Mouse (Mus musculus) kidney, embryonic 14.5 days (tissue): Measurements from ENCODE around the gene Ace2. TPM values are rescaled to one million over a fixed set of nuclear protein-coding genes. Genes with fewer than 3 reads are reported as not detected.

Experiments
- ATAC-seq: fragments of 200-750 bp; cut with Nextera tagmentation; 2 replicates; pipeline ENCODE4 v1.8.0; 2017; ENCODE audit warnings: moderate number of reproducible peaks, mild to moderate bottlenecking, moderate TSS enrichment, moderate library complexity; ENCODE audit not compliant: low FRiP score, low TSS enrichment
- H3K27ac ChIP-seq: fragments of 300-500 bp; sonication (generic); 2 replicates; pipeline ENCODE4 v1.5.1; 2014; ENCODE audit warnings: low read depth, mild to moderate bottlenecking, low read length, moderate library complexity, mixed read lengths
- H3K27me3 ChIP-seq: fragments of 300-500 bp; sonication (generic); 2 replicates; pipeline ENCODE4 v1.6.1; 2014; ENCODE audit warnings: mild to moderate bottlenecking, low read length; ENCODE audit not compliant: control insufficient read depth, insufficient read depth
- H3K36me3 ChIP-seq: fragments of 300-500 bp; sonication (generic); 2 replicates; pipeline ENCODE4 v1.6.1; 2014; ENCODE audit warnings: low read length, mixed read lengths; ENCODE audit not compliant: control insufficient read depth, insufficient read depth
- H3K4me1 ChIP-seq: fragments of 300-500 bp; sonication (generic); 2 replicates; pipeline ENCODE4 v1.6.1; 2014; ENCODE audit warnings: low read length, mixed read lengths; ENCODE audit not compliant: control insufficient read depth, insufficient read depth
- H3K4me2 ChIP-seq: fragments of 300-500 bp; sonication (generic); replicated peaks from 2 replicates; pipeline ENCODE4 v1.6.1; 2014; ENCODE audit warnings: low read depth, mild to moderate bottlenecking, low read length
- H3K4me3 ChIP-seq: fragments of 300-500 bp; sonication (generic); 2 replicates; pipeline ENCODE4 v1.5.1; 2014; ENCODE audit warnings: mild to moderate bottlenecking, low read length
- H3K9ac ChIP-seq: fragments of 300-500 bp; sonication (generic); 2 replicates; pipeline ENCODE4 v1.6.1; 2014; ENCODE audit warnings: low read depth, mild to moderate bottlenecking, low read length, moderate library complexity
- H3K9me3 ChIP-seq: fragments of 300-500 bp; sonication (generic); 2 replicates; pipeline ENCODE4 v1.6.1; 2016; ENCODE audit warnings: low read length; ENCODE audit not compliant: control insufficient read depth
- WGBS: fragments of 180-500 bp; shearing (Covaris S2); extraction: QIAGEN DNeasy Blood & Tissue Kit; methylation state at CpG from one replicate; pipeline ENCODE4 v1.1.7; 2014; 5-methylcytosine and 5-hydroxymethylcytosine counted together
- polyA plus RNA-seq: library from polyadenylated mRNA; unstranded; fragments of >200 nt; fragmentation: Nextera tagmentation; extraction: Ambion mirVana; gene quantifications from 2 replicates; pipeline ENCODE4 v1.2.1, GENCODE M21; 2014

The Ace2 gene
- polyA plus RNA-seq, 1 experiment from 2014 or later = 53.1 TPM

GRCm38 (mm10) chrX:164171034-164171433 is 31.9 kb downstream of the Ace2 start:
- Histone ChIP-seq H3K4me3 (no peak overlapping the region), H3K4me1 (no peaks in the 10 kb centered on the region), H3K4me2 (no peak overlapping the region), H3K9ac (no peak overlapping the region), H3K36me3 (no peaks in the 10 kb centered on the region), H3K27ac (no peak overlapping the region), H3K9me3 (no peaks in the 10 kb centered on the region), H3K27me3 (no peaks in the 10 kb centered on the region)
- 77% methylated on average over 2 of the region's 2 CpGs for WGBS
- ATAC-seq = no peak

- Histone ChIP-seq H3K4me3 (no peak overlapping the region), H3K27ac (no peak overlapping the region), H3K9me3 (no peaks in the 10 kb centered on the region), H3K4me2 (no peak overlapping the region), H3K27me3 (no peaks in the 10 kb centered on the region), H3K9ac (no peak overlapping the region), H3K36me3 (no peaks in the 10 kb centered on the region), H3K4me1 (no peaks in the 10 kb centered on the region)
- no peak for ATAC-seq
- WGBS = 90% methylated on average over 4 of the region's 4 CpGs
Observed at GRCm38 (mm10) chrX:164173880-164174279, 34.7 kb downstream of the Ace2 start.

- H3K9ac ChIP-seq = no peak overlapping the region
- WGBS = 85% methylated on average over 1 of the region's 1 CpGs
- ATAC-seq = no peak
- no peak overlapping the region for H3K27ac ChIP-seq
- no peak overlapping the region for H3K4me2 ChIP-seq
- H3K4me3 ChIP-seq = no peak overlapping the region
- no peaks in the 10 kb centered on the region for H3K27me3 ChIP-seq
- no peaks in the 10 kb centered on the region for H3K4me1 ChIP-seq
- H3K36me3 ChIP-seq = no peaks in the 10 kb centered on the region
- no peaks in the 10 kb centered on the region for H3K9me3 ChIP-seq
Observed at GRCm38 (mm10) chrX:164175311-164175710, 36.2 kb downstream of the Ace2 start.

- H3K27ac ChIP-seq = no peak overlapping the region
- no peaks in the 10 kb centered on the region for H3K4me1 ChIP-seq
- H3K4me2 ChIP-seq = no peak overlapping the region
- no peak overlapping the region for H3K4me3 ChIP-seq
- no peak for ATAC-seq
- H3K36me3 ChIP-seq = no peaks in the 10 kb centered on the region
- no peak overlapping the region for H3K9ac ChIP-seq
- 84% methylated on average over 2 of the region's 2 CpGs for WGBS
- H3K9me3 ChIP-seq = no peaks in the 10 kb centered on the region
- no peaks in the 10 kb centered on the region for H3K27me3 ChIP-seq
Observed at GRCm38 (mm10) chrX:164175780-164176179, 36.6 kb downstream of the Ace2 start.

GRCm38 (mm10) chrX:164178856-164179255 is 39.7 kb downstream of the Ace2 start:
- no peaks in the 10 kb centered on the region for H3K36me3 ChIP-seq
- 86% methylated on average over 2 of the region's 2 CpGs for WGBS
- no peaks in the 10 kb centered on the region for H3K9me3 ChIP-seq
- H3K27ac ChIP-seq = no peak overlapping the region
- ATAC-seq = no peak
- H3K4me1 ChIP-seq = no peaks in the 10 kb centered on the region
- peaks cover 3% of the 10 kb centered on the region; the same call in 1 of the 2 replicates for H3K27me3 ChIP-seq
- H3K4me3 ChIP-seq = no peak overlapping the region
- H3K9ac ChIP-seq = no peak overlapping the region
- no peak overlapping the region for H3K4me2 ChIP-seq

GRCm38 (mm10) chrX:164179746-164180145 is 40.6 kb downstream of the Ace2 start:
- Histone ChIP-seq H3K9ac (no peak overlapping the region), H3K27me3 (peaks cover 3% of the 10 kb centered on the region; the same call in 1 of the 2 replicates), H3K4me1 (no peaks in the 10 kb centered on the region), H3K36me3 (no peaks in the 10 kb centered on the region), H3K4me2 (no peak overlapping the region), H3K9me3 (no peaks in the 10 kb centered on the region), H3K27ac (no peak overlapping the region), H3K4me3 (no peak overlapping the region)
- ATAC-seq = no peak
- 20% methylated on average over 3 of the region's 3 CpGs for WGBS

- H3K9ac ChIP-seq = no peak overlapping the region
- H3K4me1 ChIP-seq = no peaks in the 10 kb centered on the region
- H3K27ac ChIP-seq = no peak overlapping the region
- 39% methylated on average over 3 of the region's 3 CpGs for WGBS
- no peaks in the 10 kb centered on the region for H3K36me3 ChIP-seq
- no peaks in the 10 kb centered on the region for H3K9me3 ChIP-seq
- peaks cover 3% of the 10 kb centered on the region; the same call in 1 of the 2 replicates for H3K27me3 ChIP-seq
- no peak overlapping the region for H3K4me2 ChIP-seq
- no peak for ATAC-seq
- H3K4me3 ChIP-seq = no peak overlapping the region
Observed at GRCm38 (mm10) chrX:164183844-164184243, 44.7 kb downstream of the Ace2 start.

GRCm38 (mm10) chrX:164189880-164190279 is 50.7 kb downstream of the Ace2 start:
- Histone ChIP-seq H3K9me3 (no peaks in the 10 kb centered on the region), H3K4me3 (no peak overlapping the region), H3K4me1 (no peaks in the 10 kb centered on the region), H3K27me3 (no peaks in the 10 kb centered on the region), H3K9ac (no peak overlapping the region), H3K4me2 (no peak overlapping the region), H3K36me3 (no peaks in the 10 kb centered on the region), H3K27ac (no peak overlapping the region)
- ATAC-seq = no peak

- no peaks in the 10 kb centered on the region for H3K36me3 ChIP-seq
- ATAC-seq = no peak
- H3K27ac ChIP-seq = no peak overlapping the region
- H3K27me3 ChIP-seq = no peaks in the 10 kb centered on the region
- 86% methylated on average over 2 of the region's 2 CpGs for WGBS
- no peaks in the 10 kb centered on the region for H3K4me1 ChIP-seq
- no peaks in the 10 kb centered on the region for H3K9me3 ChIP-seq
- no peak overlapping the region for H3K4me2 ChIP-seq
- no peak overlapping the region for H3K4me3 ChIP-seq
- H3K9ac ChIP-seq = no peak overlapping the region
Observed at GRCm38 (mm10) chrX:164197679-164198078, 58.5 kb downstream of the Ace2 start.

- Histone ChIP-seq H3K4me3 (no peak overlapping the region), H3K9me3 (no peaks in the 10 kb centered on the region), H3K4me2 (no peak overlapping the region), H3K4me1 (no peaks in the 10 kb centered on the region), H3K27ac (no peak overlapping the region), H3K9ac (no peak overlapping the region), H3K27me3 (no peaks in the 10 kb centered on the region), H3K36me3 (no peaks in the 10 kb centered on the region)
- WGBS = 76% methylated on average over 5 of the region's 5 CpGs
- ATAC-seq = no peak
Observed at GRCm38 (mm10) chrX:164200547-164200946, 61.4 kb downstream of the Ace2 start.
